Mouse (Mus musculus) embryonic fibroblast, embryonic 13.5 days (primary cell): ENCODE data around the gene Naa35.

Experiments
- CTCF ChIP-seq: IDR thresholded peaks from 2 replicates; pipeline ENCODE4 v1.5.1; 2011; ENCODE audit warnings: mild to moderate bottlenecking, control low read depth, low read length, moderate library complexity, borderline replicate concordance; ENCODE audit not compliant: insufficient read depth
- POLR2A ChIP-seq: IDR thresholded peaks from 2 replicates; pipeline ENCODE4 v1.6.1; 2011; ENCODE audit warnings: low read depth, mild to moderate bottlenecking, control low read depth, low read length, moderate library complexity

DNA sequence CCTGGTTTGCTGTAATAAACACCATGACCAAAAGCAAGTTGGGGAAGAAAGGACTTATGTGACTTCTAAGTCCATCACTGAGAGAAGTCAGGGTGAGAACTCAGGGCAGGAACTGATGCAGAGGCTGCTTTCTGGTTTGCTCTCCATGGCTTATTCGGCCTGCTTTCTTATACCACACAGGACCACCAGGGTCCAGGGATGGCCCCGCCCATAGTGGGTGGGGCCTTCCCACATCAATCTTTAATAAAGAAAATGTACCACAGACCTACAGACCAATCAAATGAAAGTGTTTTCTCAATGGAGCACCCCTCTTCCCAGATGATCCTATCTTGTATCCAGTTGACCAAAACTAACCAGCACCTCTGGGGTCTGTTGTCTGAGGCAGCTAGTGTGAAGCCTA, 86.5 kb downstream of the Naa35 start:
- TF ChIP-seq CTCF: no peak
- TF ChIP-seq POLR2A: no peak
